Mouse (Mus musculus): ENCODE data around the gene Nmnat2. TPM values are rescaled to one million over a fixed set of nuclear protein-coding genes. Genes with fewer than 3 reads are reported as not detected.

The Nmnat2 gene
- total RNA-seq, 1 experiment from 2014 or later: 1.2 TPM

Other genes with a start within 250 kb of the Nmnat2 start
- gene Apobec4, start 204.4 kb upstream of the Nmnat2 start, total RNA-seq (2021): not detected in 2 replicates
- 18.2 and 31.1 TPM in 2 replicates for gene Rgl1, start 188.6 kb upstream of the Nmnat2 start, total RNA-seq (2021)
- gene Arpc5, start 188.5 kb upstream of the Nmnat2 start, total RNA-seq (2021): 111 and 124 TPM in 2 replicates
- 4.0 and 4.2 TPM in 2 replicates for gene Ncf2, start 154.8 kb upstream of the Nmnat2 start, total RNA-seq (2021)
- gene Smg7, start 52.3 kb upstream of the Nmnat2 start, total RNA-seq (2021): 68.2 and 70.2 TPM in 2 replicates
- 0.27 and 0.29 TPM in 2 replicates for gene Lamc2, start 231.5 kb downstream of the Nmnat2 start, total RNA-seq (2021)